Mouse (Mus musculus) kidney, embryonic 16.5 days (tissue): Measurements from ENCODE around the gene Gm26602. TPM values are rescaled to one million over a fixed set of nuclear protein-coding genes. Genes with fewer than 3 reads are reported as not detected.

Experiments used
- ATAC-seq: fragments of 200-750 bp; cut with Nextera tagmentation; 2 replicates; pipeline ENCODE4 v1.8.0; 2017; ENCODE audit warnings: moderate TSS enrichment; ENCODE audit not compliant: low FRiP score, low TSS enrichment
- H3K27ac ChIP-seq: fragments of 300-500 bp; sonication (generic); 2 replicates; pipeline ENCODE4 v1.5.1; 2014; ENCODE audit warnings: low read length
- H3K27me3 ChIP-seq: fragments of 300-500 bp; sonication (generic); 2 replicates; pipeline ENCODE4 v1.6.1; 2014; ENCODE audit warnings: low read length, control low read depth, mixed read lengths; ENCODE audit not compliant: insufficient read depth
- H3K36me3 ChIP-seq: fragments of 300-500 bp; sonication (generic); 2 replicates; pipeline ENCODE4 v1.6.1; 2014; ENCODE audit warnings: low read length, control low read depth, mixed read lengths; ENCODE audit not compliant: insufficient read depth
- H3K4me1 ChIP-seq: fragments of 300-500 bp; sonication (generic); 2 replicates; pipeline ENCODE4 v1.6.1; 2014; ENCODE audit warnings: low read length, control low read depth, mixed read lengths; ENCODE audit not compliant: insufficient read depth
- H3K4me2 ChIP-seq: fragments of 300-500 bp; sonication (generic); replicated peaks from 2 replicates; pipeline ENCODE4 v1.6.1; 2014; ENCODE audit warnings: low read depth, low read length
- H3K4me3 ChIP-seq: fragments of 300-500 bp; sonication (generic); 2 replicates; pipeline ENCODE4 v1.5.1; 2014; ENCODE audit warnings: mild to moderate bottlenecking, low read length
- H3K9ac ChIP-seq: fragments of 300-500 bp; sonication (generic); replicated peaks from 2 replicates; pipeline ENCODE4 v1.6.1; 2014; ENCODE audit warnings: low read length
- H3K9me3 ChIP-seq: fragments of 300-500 bp; sonication (generic); 2 replicates; pipeline ENCODE4 v1.6.1; 2016; ENCODE audit warnings: low read length, control low read depth
- WGBS: fragments of 180-500 bp; shearing (Covaris S2); extraction: QIAGEN DNeasy Blood & Tissue Kit; methylation state at CpG from one replicate; pipeline ENCODE4 v1.1.7; 2014; 5-methylcytosine and 5-hydroxymethylcytosine counted together
- polyA plus RNA-seq: library from polyadenylated mRNA; unstranded; fragments of >200 nt; fragmentation: Nextera tagmentation; extraction: Ambion mirVana; gene quantifications from 2 replicates; pipeline ENCODE4 v1.2.1, GENCODE M21; 2015

Gm26602 gene
- polyA plus RNA-seq, 1 experiment from 2014 or later: not detected

- Histone ChIP-seq H3K4me1 (peaks cover 75% of the 10 kb centered on the region), H3K4me2 (0 out of 2 replicates have a peak overlapping the region, but pooled peaks have one; percentile 7), H3K4me3 (no peak overlapping the region), H3K27ac (no peak overlapping the region), H3K36me3 (peaks cover 24% of the 10 kb centered on the region), H3K9me3 (no peaks in the 10 kb centered on the region), H3K27me3 (no peaks in the 10 kb centered on the region), H3K9ac (no peak overlapping the region)
- no peak for ATAC-seq
- WGBS: 86% methylated on average over 18 of the region's 18 CpGs
Measured at GRCm38 (mm10) chr10:79929967-79930825, 19.5 kb downstream of the Gm26602 start.

GRCm38 (mm10) chr10:79930826-79931186 is 20.1 kb downstream of the Gm26602 start:
- WGBS: 87% methylated on average over 16 of the region's 16 CpGs
- Histone ChIP-seq H3K36me3 (peaks cover 24% of the 10 kb centered on the region), H3K4me2 (no peak overlapping the region), H3K9ac (no peak overlapping the region), H3K9me3 (no peaks in the 10 kb centered on the region), H3K27me3 (no peaks in the 10 kb centered on the region), H3K4me3 (no peak overlapping the region), H3K4me1 (peaks cover 74% of the 10 kb centered on the region), H3K27ac (no peak overlapping the region)
- ATAC-seq: no peak

- H3K4me2 ChIP-seq: no peak overlapping the region
- ATAC-seq: no peak
- no peaks in the 10 kb centered on the region for H3K9me3 ChIP-seq
- no peaks in the 10 kb centered on the region for H3K27me3 ChIP-seq
- H3K4me1 ChIP-seq: peaks cover 78% of the 10 kb centered on the region
- H3K9ac ChIP-seq: no peak overlapping the region; the same call in 1 of the 2 replicates
- peaks cover 24% of the 10 kb centered on the region for H3K36me3 ChIP-seq
- H3K27ac ChIP-seq: peak overlapping the region; percentile 41; the same call in 1 of the 2 replicates
- no peak overlapping the region for H3K4me3 ChIP-seq
- WGBS: 88% methylated on average over 9 of the region's 9 CpGs
Measured at GRCm38 (mm10) chr10:79931797-79932196, 21.1 kb downstream of the Gm26602 start.

- H3K27ac ChIP-seq: peak overlapping the region; percentile 41
- peak overlapping the region; percentile 1 for H3K4me2 ChIP-seq
- H3K36me3 ChIP-seq: peaks cover 24% of the 10 kb centered on the region
- H3K4me1 ChIP-seq: peaks cover 87% of the 10 kb centered on the region
- 13% methylated on average over 8 of the region's 8 CpGs for WGBS
- H3K27me3 ChIP-seq: no peaks in the 10 kb centered on the region
- H3K4me3 ChIP-seq: no peak overlapping the region
- no peak overlapping the region for H3K9ac ChIP-seq
- peak; percentile 58 for ATAC-seq
- no peaks in the 10 kb centered on the region for H3K9me3 ChIP-seq
Measured at GRCm38 (mm10) chr10:79932736-79933135, 22.1 kb downstream of the Gm26602 start.

- peak overlapping the region; percentile 1; the same call in 1 of the 2 replicates for H3K4me2 ChIP-seq
- H3K27me3 ChIP-seq: no peaks in the 10 kb centered on the region
- H3K36me3 ChIP-seq: peaks cover 24% of the 10 kb centered on the region
- H3K9me3 ChIP-seq: no peaks in the 10 kb centered on the region
- no peak for ATAC-seq
- H3K9ac ChIP-seq: 0 out of 2 replicates have a peak overlapping the region, but pooled peaks have one; percentile 9
- H3K27ac ChIP-seq: peak overlapping the region; percentile 41; the same call in 1 of the 2 replicates
- 65% methylated on average over 9 of the region's 9 CpGs for WGBS
- peaks cover 92% of the 10 kb centered on the region for H3K4me1 ChIP-seq
- no peak overlapping the region for H3K4me3 ChIP-seq
Measured at GRCm38 (mm10) chr10:79933145-79933679, 22.6 kb downstream of the Gm26602 start.

DNA sequence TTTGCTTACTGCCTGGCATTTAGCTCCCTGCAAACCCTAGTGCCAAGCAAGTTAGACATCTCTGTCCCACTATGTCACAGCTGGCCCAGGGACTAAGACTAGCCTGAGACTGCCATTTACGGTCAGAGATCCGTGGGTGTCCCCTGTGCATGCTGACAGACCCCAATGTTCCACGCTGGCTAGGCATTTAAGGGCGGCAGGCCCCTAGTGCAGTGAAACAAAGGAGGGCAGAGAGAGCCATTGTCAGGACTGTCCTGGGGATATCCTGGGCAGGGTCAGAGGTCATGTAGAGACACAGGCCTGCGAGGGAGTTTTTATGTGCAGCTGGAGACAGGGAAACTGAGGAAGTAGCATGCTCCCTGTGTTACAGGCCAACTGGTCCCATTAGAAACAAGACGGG is 23.2 kb downstream of the Gm26602 start:
- Histone ChIP-seq H3K4me1 (peaks cover 94% of the 10 kb centered on the region), H3K4me3 (no peak overlapping the region), H3K9ac (peak overlapping the region; percentile 19; the same call in 1 of the 2 replicates), H3K9me3 (no peaks in the 10 kb centered on the region), H3K27me3 (no peaks in the 10 kb centered on the region), H3K27ac (peak overlapping the region; percentile 31; the same call in 1 of the 2 replicates), H3K4me2 (no peak overlapping the region), H3K36me3 (peaks cover 24% of the 10 kb centered on the region)
- 67% methylated on average over 6 of the region's 6 CpGs for WGBS
- ATAC-seq: no peak

GRCm38 (mm10) chr10:79934272-79934721 is 23.6 kb downstream of the Gm26602 start:
- no peak overlapping the region for H3K4me3 ChIP-seq
- 57% methylated on average over 13 of the region's 13 CpGs for WGBS
- peaks cover 94% of the 10 kb centered on the region for H3K4me1 ChIP-seq
- peaks cover 24% of the 10 kb centered on the region for H3K36me3 ChIP-seq
- peak overlapping the region; percentile 31; the same call in 1 of the 2 replicates for H3K27ac ChIP-seq
- no peak; the same call in 1 of the 2 replicates for ATAC-seq
- no peak overlapping the region for H3K4me2 ChIP-seq
- H3K9me3 ChIP-seq: no peaks in the 10 kb centered on the region
- no peaks in the 10 kb centered on the region for H3K27me3 ChIP-seq
- H3K9ac ChIP-seq: 0 out of 2 replicates have a peak overlapping the region, but pooled peaks have one; percentile 19

DNA sequence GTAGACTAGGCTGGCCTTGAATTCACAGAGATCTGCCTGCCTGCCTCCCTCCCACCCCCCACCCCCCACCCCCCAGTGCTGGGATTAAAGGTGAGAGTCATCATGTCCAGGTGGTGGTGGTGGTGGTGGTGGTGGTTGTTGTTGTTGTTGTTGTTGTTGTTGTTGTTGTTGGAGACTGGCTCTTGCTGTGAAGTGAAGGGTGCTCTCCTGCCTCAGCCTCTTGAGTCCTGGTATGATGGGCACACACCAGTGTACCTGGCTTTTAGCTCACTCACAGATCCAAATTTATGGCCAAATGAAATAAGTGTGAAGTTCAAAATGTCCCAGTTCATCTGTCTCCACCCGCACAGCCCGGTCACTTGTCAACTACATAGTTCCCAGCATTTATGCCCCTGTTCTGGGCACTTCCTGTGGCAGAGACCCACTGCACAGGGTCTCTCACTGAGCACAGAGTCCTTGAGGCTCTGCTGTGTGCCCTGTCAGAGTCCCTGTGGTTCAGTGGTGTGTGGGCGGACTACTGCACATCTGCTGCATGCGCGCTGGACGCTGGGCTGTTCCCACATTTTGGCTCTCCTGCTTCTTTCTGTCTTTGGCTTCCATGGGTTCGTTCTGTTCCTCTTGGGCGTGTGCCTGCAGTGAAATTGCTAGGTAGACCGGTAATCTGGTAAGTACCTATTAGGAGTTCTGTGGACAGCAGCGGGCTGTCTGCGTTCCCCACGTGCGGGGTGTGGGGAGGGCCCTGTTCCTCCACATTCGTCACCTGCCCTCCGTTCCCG is 24.3 kb downstream of the Gm26602 start:
- H3K4me1 ChIP-seq: peaks cover 92% of the 10 kb centered on the region
- 82% methylated on average over 16 of the region's 16 CpGs for WGBS
- H3K4me3 ChIP-seq: no peak overlapping the region
- peaks cover 24% of the 10 kb centered on the region for H3K36me3 ChIP-seq
- no peaks in the 10 kb centered on the region for H3K9me3 ChIP-seq
- H3K4me2 ChIP-seq: no peak overlapping the region
- H3K9ac ChIP-seq: no peak overlapping the region
- H3K27me3 ChIP-seq: no peaks in the 10 kb centered on the region
- H3K27ac ChIP-seq: peak overlapping the region; percentile 31; the same call in 1 of the 2 replicates
- ATAC-seq: no peak

GRCm38 (mm10) chr10:79936284-79936910 is 25.7 kb downstream of the Gm26602 start:
- no peaks in the 10 kb centered on the region for H3K9me3 ChIP-seq
- 51% methylated on average over 10 of the region's 10 CpGs for WGBS
- peaks cover 15% of the 10 kb centered on the region for H3K36me3 ChIP-seq
- 0 out of 2 replicates have a peak overlapping the region, but pooled peaks have one; percentile 1 for H3K9ac ChIP-seq
- H3K4me2 ChIP-seq: no peak overlapping the region; the same call in 1 of the 2 replicates
- peak overlapping the region; percentile 69 for H3K27ac ChIP-seq
- no peak for ATAC-seq
- peaks cover 80% of the 10 kb centered on the region for H3K4me1 ChIP-seq
- H3K27me3 ChIP-seq: no peaks in the 10 kb centered on the region
- no peak overlapping the region for H3K4me3 ChIP-seq
